Mouse (Mus musculus) liver, postnatal 0 days (tissue): ENCODE data around the gene Rftn1.

Source experiments
- CTCF ChIP-seq: sonication (generic); IDR thresholded peaks from 2 replicates; pipeline ENCODE4 v1.5.1; 2016; ENCODE audit warnings: antibody characterized with exemption, low read depth
- EP300 ChIP-seq: IDR thresholded peaks from 2 replicates; pipeline ENCODE4 v1.6.1; 2016; ENCODE audit warnings: antibody characterized with exemption, low read depth, mild to moderate bottlenecking

- TF ChIP-seq CTCF, result no peak
- TF ChIP-seq EP300, result no peak
Observed at GRCm38 (mm10) chr17:49977424-49977790, 213.1 kb downstream of the Rftn1 start.
